Mouse (Mus musculus) induced T-regulatory cell, adult 2 months (primary cell): ENCODE measurements at regions not wholly inside any gene's neighbourhood (a gene's known extent, or its start where the extent isn't known, plus 50 kb on each side); places are given as distances from the start of the nearest gene placed in this dataset.

ENCODE experiments used
- DNase-seq: peaks from one replicate; pipeline ENCODE4 v3.0.0-alpha.2; 2012; ENCODE audit warnings: low read depth

- no peak for DNase-seq
These were observed 277.0 kb upstream of the Acvr2a start for GRCm38 (mm10) chr2:48536930-48537329.

GRCm38 (mm10) chr2:48538668-48539341, 275.1 kb upstream of the Acvr2a start:
- DNase-seq = no peak

- DNase-seq = no peak
These were observed 274.3 kb upstream of the Acvr2a start for GRCm38 (mm10) chr2:48539465-48540055.

- no peak for DNase-seq
These were observed 269.5 kb upstream of the Acvr2a start for GRCm38 (mm10) chr2:48544377-48544776.

DNA sequence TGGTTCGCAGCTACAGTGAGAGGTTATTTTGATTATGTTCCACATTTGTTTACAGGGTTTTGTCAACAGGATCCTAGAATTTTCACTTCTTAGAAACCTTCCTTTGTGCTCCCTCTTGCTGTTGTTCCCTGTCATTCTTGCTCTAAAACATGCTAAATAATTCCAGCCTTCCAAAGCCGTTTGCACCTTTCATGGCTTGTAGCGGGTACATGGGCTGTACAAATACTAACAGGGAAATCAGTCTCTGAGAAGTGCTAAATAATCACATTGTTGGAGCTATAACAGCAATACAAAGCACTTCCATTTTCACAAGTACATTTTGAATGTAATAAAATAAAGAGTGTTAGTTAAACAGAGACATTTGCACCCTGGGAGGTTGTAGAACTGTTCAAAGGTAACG, 268.8 kb upstream of the Acvr2a start:
- DNase-seq = no peak

DNA sequence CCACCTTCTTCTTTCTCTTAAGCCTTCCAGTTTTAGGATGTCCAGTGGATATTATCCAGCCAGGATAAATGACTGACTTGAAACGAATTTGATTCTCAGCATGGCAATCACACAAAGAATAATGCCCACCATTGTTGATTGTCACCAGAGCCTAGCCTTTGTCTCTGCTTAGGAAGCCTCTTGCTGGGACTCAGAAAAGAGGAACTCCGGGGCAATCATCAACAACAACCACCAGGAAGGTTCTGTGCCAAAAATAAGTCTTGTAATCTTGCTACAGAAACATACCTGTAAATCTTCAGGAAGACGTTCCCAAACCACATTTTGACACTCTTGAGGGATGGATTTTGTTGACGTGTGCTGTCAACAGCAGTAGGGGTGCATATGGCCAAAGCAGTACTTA, 268.2 kb upstream of the Acvr2a start:
- DNase-seq = no peak

DNA sequence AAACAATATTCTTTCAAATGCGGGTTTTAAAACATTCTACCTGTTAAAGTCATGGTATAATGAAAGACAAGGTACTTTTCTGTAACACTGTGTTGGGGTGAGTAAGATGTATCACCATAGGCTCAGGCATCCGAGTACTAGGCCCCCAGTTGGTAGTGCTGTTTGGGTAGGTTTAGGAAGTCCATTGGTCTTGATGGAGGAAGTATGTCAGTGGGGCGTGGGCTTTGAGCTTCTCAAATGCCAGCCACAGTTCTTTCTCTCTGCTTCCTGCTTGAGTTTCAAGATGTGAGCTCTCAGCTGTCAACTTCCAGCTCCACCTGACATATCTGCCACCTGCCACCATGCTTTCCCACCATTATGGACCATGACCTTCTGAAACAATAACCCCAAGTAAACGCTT, 267.7 kb upstream of the Acvr2a start:
- no peak for DNase-seq

GRCm38 (mm10) chr2:48556600-48556999, 257.3 kb upstream of the Acvr2a start:
- no peak for DNase-seq

DNA sequence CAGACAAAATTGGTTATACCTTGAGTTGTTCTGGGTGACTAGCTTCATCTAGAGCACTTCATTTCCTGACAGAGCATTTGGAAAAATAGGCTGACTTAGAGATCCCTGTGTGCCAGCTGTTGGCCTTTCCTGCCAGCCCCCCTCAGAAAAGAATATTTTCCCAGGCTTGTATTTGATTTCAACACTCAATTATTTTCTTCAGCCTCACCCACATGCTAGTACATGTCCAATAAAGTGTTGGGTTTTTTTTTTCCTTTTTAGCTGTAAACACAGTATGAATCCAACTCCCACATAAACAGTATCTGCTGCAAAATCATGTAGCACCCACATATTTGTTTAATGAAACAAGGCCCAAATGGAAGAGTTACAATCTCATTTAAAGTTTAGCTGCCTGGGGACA, 256.8 kb upstream of the Acvr2a start:
- no peak for DNase-seq

GRCm38 (mm10) chr2:48558641-48559040, 255.3 kb upstream of the Acvr2a start:
- no peak for DNase-seq

DNA sequence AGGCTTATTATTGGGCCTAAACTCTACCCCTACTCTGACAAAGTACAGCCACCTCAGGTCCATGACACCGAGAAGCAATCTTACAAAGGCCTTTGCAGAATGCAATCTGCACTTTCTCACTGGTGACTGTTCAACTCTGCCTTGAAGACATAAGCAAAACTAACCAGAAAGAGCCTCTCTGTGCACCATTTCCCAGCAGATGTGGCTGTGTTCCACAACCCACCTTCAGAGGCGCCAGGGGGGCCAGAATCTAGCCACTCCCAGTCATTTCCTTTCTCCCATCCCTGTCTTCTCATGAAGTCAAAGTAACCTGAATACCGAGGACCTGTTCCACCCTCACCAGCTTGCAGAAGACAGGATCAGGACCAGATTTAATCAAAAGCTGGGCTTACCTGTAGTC, 250.3 kb upstream of the Acvr2a start:
- no peak for DNase-seq

DNA sequence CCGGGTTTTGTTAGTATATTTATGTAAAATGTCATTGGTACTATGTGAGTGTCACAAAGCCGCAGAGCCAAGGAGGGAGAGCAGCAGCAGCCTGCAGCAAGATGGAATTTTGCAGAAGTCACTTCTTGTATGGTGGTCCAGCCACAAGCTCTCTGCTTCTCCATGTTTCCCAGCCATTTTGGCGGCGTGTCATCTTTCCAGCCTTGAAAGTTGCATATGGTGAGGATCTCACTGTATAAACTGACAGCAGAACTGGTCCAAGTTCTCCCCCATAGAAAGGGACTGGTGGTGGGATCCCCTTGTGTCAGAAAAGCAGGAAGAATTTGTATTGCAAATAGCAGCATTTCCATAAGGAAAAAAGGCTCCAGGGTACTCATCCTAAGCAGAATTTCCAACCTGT, 249.7 kb upstream of the Acvr2a start:
- DNase-seq = no peak

GRCm38 (mm10) chr2:48567871-48568270, 246.0 kb upstream of the Acvr2a start:
- DNase-seq = no peak

DNA sequence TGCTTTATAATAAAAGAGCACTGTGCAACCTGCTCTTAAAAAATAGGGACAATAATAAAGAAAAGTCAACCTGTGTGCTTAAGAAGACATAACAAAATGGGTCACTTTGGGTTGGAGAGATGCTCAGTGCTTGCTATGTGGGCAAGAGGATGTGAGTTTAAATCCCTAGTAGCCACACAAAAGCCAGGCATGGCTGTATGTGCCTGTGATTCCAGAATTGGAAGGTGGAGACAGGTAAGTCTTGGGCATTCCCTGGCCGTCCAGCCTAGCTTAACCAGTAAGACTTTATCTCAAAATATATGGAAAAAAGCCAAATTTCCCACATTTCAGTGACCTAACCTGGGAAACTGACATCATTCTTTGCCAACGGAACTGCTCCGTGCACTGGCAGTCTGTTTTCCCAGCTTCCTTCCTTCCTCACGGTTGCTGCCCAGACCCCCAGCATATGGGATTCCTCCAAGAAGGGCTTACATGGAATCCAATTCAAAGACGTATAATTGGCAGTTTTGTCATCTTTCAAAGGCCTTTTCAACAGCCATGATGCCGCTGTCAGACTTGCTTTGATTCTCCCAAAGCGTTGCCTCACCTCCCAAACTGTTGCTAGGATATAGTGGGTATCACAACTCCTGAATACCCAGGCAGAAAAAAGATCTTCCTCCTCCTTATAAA, 227.6 kb upstream of the Acvr2a start:
- no peak for DNase-seq

GRCm38 (mm10) chr2:48586831-48587169, 227.1 kb upstream of the Acvr2a start:
- DNase-seq = no peak

- DNase-seq = no peak
These were observed 224.2 kb upstream of the Acvr2a start for GRCm38 (mm10) chr2:48589709-48590108.

GRCm38 (mm10) chr2:48597793-48598583, 215.9 kb upstream of the Acvr2a start:
- DNase-seq = no peak

- DNase-seq = no peak
These were observed 214.5 kb upstream of the Acvr2a start for GRCm38 (mm10) chr2:48599367-48599766.

- DNase-seq = no peak
These were observed 212.1 kb upstream of the Acvr2a start for GRCm38 (mm10) chr2:48601855-48602254.

DNA sequence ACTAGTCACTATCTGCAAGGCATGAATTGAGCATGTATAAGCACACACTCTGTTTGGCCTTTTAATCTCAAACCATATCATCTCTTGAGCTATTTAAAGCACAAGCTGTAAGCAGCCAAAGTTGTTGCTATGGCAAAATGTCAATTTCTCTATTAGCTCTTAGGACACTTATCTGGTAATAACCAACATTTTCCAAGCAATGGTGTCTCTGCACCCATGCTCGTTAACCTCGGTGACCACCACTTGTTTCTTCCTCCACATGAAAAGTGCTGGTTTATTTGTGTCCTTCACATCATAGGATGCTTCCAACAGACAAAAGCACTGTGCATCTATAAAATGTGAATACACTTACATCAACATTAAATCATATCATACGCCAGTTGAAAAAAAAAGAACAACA, 204.4 kb upstream of the Acvr2a start:
- DNase-seq = no peak

DNA sequence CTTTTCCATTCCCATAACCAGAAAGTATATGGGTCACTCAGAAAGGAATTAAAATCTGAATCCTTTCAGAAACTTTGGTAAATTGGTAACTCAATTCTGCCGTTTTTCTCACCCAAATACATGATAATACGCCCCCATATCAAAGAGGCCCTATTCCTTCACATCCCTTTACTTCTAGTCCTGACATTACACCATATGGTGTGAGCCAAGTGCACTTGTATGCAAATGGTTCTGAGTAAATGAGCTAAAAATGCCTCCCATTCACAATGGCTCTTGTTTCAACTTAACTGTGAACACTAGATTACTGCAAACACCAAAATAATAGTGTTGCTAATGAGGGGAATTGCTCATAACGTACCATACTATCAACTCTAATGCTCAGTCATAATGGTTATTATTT, 201.7 kb upstream of the Acvr2a start:
- DNase-seq = no peak

DNA sequence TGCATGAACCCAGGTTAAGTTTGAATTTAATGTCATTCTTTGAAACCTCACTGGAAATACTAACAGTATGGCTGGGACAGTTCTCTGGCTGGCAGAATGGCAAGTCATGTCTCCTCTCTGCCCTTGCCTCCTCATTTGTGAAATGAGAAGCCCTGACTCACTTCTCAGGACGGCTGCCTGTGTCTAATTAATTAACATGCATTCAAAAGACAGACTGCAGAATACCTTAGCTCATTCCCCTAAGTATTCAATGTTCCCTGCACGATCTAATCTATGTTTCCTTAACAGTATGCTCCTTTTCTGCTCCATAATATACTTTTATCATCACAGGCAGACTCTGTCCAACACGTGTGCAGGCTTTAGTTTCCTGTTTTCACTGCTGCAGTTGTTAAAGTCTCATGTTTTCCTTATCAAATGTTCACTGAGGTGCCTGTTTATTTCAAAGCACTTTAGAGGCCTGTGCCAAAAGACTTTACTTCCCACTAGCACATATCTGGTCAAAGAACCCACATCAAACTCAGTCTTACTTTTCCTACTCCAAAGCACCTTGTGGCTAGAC, 196.7 kb upstream of the Acvr2a start:
- no peak for DNase-seq

GRCm38 (mm10) chr2:48619042-48619441, 194.9 kb upstream of the Acvr2a start:
- DNase-seq = no peak
